Mouse (Mus musculus): ENCODE data around the gene 9330182L06Rik.
A peak's percentile ranks its signal among the peaks of the same experiment; 100 is the strongest.

The 9330182L06Rik gene

DNA sequence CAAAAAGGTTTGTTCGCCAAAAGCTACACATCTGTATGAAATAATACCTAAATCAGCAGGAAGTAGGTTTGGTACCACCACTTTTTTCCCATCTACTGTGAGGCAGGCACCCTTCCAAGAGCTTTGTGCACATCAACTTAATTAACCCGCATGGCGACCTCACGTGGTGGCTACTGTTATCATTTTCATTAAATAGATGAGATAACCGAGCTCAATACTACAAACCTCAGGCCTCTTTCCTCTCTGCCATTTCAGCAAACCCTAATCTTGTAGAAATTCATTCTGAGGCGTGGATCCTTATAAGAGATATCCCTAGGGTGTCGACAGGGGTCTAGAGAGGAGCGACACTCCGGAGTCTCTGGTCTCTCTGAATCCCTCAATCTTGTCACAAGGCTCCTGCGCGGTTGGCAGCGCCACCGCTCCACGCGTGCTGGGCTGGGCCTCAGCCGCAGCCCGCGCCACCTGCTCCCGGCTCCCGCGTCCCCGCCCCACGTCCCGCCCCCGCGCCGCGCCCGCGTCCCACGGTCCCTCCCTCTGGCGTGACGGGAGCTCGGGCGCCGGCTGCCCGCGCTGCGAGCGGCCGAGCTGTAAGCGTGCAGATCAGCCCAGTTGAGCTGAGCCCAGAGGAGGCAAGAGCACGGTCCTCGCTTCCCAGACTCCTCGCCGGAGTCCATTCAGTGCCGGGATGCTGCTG lies at the start of gene 9330182L06Rik:
Gene 9330182L06Rik (plus strand): TSS at position 533 of the 694 bp plus-strand sequence.
- DNase-seq (ENCODE audit: low read depth, low spot score), result peak; percentile 12

DNA sequence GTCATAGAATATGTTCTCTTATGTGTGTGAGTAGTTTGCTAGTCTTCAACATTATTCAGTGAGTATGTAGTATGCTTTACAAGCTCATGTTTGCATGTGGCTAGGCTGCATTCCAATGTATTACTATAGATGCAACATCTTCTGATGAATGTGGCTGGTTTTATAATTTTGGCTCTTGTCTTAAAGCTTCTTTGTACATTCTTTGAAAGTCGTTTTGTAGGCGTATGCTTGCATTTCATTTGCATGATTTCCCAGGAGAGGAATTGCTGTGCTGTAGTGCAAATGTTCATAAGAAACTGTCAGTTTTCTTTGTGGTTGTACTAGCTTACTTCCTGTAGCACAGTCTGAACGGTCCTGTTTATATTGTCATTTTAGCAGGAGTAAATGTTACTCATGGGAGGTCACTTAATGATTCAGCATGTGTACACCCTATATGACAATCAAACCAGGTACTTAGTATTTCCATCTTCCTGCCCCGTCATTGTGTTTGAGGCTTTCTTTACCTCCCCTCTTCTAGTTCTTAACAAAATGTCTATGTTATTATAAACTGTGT lies 38.4 kb upstream of the 9330182L06Rik start:
- DNase-seq (ENCODE audit: low read depth, low spot score), result no peak

DNA sequence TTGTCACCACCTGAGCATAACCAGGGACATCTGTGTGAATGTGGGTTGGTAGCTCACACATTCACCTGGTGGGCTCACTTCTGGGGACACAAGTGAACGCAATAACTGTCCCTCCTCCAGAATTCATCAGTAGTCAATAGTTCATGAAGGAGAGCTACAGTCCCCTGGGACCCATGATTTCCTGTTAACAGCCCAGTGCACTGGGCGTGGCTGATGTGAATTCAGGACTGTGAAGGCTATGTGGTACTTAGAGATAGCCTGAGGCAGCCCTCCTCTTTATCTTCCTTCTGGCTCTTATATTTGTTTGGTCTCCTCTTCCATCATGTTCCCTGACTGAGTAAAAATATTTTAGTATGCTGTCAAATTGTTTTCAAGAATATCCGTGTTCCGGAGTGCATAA lies 1.6 kb upstream of the 9330182L06Rik start:
- no peak for DNase-seq (ENCODE audit: low read depth, low spot score)

DNA sequence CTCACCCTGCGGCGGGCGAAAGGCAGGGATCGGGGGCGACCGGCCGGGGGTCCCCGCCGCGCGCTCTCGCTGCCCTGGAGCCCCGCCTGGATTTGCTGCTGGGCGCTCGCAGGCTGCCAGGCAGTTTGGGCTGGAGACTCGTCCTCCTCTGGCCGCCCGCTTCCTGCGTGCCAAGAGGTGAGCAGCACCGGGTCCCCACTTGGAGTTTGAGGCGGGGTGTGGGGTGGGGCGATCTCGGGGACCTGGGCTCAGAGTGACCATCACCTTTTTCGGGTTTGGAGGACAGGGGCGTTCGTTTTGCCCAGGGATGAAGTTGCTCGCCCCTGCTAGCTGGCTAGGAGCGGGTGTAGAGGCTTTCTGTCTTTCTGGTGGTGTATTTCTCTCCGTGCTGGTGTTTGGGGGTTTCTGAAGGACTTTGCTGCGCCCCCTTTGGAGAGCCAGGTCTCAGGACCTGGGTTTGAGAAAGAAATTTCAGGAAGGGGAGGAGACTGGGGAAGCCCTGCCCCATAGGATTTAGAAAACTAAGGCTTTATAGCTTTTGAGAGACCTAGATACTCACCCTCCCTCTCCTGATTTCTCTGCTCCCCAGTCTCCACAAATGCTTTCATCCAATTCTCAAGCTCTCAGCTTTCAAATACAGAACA lies 484 bp downstream of the 9330182L06Rik start:
- peak; percentile 4 for DNase-seq (ENCODE audit: low read depth, low spot score)

DNA sequence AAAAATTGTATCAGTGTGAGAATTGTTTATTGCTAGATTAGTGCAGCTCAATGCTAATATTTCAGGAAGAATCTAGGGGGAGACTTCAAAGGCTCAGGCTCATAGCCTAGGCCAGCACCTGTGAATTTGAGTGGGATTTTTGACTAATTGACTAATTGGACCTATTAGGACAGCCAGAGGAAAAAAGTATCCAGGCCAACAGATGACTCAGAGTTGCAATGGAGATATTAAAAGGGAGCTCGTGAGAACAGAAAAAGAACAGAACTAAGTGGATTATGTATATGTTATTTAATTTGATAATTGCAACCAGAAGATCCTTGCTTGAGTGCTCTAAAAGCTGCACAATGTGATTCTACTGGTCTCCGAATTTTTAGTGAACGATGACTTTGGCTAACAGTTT lies 3.7 kb downstream of the 9330182L06Rik start:
- no peak for DNase-seq (ENCODE audit: low read depth, low spot score)

DNA sequence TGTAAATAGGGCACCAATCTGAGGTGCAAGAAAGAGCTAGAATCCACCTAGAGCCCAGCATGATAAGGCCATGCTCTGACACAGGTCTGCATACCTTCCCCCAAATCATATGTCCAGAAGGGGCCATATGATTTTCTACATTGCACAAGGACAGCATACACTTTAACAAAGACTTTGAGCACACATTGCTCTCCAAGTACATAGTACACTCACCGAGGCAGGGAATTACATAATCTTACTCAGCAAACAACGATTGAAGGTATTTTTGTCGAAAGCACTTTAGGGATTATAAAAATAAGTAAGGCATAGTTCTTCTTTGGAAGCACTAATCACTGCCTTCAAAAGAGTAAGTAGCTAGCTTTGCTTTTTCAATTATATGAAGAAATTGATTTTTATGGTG lies 7.1 kb downstream of the 9330182L06Rik start:
- no peak for DNase-seq (ENCODE audit: low read depth, low spot score)

DNA sequence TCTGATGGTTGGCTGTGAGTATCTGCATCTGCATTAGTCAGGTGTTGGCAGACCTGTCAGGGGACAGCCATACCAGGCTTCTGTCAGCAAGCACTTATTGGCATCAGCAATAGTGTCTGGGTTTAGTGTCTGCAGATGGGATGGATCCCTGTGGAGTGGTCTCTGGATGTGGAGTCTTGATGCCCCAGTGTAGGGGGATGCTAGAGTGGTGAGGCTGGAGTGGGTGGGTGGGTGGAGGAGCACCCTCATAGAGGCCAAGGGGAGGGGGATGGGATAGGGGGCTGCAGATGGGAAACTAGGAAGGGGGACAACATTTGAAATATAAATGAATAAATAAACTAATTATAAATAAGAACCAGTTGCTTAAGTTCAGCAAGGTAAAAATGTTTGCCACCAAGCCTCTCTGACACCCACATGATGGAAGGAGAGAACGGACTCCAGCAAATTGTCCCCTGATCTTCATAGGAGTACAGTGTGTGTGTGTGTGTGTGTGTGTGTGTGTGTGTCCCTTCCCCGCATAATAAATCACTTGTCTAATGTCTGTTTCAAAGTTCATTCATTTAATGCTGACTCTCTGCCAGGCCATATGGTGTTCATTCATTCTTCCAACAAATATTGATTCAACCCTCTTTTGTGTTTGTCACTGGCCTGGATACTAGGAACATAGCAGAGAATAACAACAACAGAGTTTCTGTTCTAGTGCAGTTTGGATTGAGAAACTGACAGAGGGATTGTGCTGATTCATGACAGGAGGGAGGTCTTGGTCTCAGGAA lies 30.0 kb downstream of the 9330182L06Rik start:
- DNase-seq (ENCODE audit: low read depth, low spot score), result no peak

DNA sequence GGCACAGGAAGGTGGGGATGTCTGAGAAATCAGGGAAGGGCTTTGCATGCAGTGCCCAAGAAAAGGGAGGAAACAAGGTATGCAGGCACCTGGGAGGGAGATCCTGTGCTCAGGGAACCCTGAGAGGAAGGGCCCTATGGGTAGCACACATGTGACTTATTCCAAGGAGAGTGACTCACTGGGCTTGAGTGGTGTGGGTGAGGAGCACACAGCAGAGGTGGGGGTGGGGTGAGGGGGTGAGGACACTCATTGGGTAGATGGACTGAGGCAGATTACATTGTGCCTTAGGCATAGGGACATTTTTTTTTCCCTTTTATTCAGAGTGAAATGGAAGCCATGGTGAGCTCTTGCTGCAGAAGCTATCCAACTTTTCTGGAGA lies 30.6 kb downstream of the 9330182L06Rik start:
- no peak for DNase-seq (ENCODE audit: low read depth, low spot score)

DNA sequence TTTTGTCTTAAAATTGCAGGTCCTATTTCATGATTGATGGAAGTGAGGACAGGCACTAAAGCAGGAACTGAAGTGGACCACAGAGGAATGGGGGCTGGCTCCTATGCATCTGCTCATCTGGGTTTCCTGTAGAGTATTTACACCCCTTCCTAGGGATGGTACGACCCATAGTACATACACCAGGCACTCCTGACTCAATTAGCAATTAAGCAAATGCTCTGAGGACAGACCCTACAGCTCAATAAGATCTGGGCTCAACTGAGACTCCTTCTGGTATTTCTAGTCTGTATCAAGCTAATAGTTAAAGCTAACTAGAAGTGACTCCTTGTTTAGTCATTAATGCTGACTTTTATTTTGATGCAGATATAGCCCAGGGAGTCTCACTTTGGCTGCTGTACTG lies 60.9 kb downstream of the 9330182L06Rik start:
- no peak for DNase-seq (ENCODE audit: low read depth, low spot score)

DNA sequence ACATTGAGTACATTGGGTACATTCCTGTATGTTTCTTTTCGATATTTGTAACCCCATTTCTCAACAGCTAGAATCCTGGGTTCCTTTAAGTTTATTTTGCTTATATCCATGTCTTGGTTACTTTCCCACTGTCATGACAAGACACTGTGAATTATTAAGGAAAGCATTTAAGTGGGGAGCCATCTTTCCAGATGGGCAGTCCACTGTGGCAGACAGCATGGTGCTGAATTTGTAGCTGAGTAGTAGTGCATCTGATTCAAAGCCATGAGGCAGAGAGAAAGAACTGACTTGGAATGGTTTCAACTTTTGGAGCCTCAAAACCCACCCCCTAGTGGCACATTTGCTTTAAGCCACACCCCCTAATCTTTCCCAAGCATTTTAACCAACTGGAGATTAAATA lies 61.6 kb downstream of the 9330182L06Rik start:
- no peak for DNase-seq (ENCODE audit: low read depth, low spot score)

DNA sequence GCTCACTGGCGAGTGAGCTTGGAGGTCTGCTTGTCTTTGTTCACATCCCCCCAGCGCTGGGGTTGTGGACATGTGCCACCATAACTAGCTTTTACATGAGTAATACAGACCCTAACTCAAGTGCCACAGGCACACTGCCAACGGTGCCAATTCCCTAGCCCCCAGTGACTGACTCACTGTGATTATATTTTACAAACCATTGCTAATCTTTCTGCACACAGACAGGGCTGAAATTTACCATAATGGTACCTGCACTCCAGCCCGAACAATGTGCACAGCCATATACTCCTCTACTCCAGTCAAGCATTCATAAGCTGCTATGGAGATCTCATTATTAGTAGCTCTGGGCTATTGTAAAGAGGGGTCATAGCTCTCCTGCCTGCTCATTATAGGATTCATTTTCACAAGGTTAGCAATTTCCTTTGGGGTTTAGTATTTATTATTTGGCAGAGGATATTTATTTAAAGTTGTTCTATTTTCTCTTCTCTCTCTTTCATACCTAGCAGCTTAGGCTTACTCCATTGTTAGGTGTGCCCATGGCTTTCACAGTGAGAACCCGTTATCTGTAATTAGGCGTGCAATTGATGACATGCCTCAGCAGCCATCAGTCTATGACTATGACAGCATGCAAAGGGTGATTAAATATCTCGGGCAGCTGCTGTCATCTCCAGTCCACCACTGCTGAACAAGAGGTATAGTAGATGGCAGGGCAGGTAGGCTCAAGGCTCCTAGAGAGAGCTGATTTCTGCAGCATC lies 73.0 kb downstream of the 9330182L06Rik start:
- no peak for DNase-seq (ENCODE audit: low read depth, low spot score)

DNA sequence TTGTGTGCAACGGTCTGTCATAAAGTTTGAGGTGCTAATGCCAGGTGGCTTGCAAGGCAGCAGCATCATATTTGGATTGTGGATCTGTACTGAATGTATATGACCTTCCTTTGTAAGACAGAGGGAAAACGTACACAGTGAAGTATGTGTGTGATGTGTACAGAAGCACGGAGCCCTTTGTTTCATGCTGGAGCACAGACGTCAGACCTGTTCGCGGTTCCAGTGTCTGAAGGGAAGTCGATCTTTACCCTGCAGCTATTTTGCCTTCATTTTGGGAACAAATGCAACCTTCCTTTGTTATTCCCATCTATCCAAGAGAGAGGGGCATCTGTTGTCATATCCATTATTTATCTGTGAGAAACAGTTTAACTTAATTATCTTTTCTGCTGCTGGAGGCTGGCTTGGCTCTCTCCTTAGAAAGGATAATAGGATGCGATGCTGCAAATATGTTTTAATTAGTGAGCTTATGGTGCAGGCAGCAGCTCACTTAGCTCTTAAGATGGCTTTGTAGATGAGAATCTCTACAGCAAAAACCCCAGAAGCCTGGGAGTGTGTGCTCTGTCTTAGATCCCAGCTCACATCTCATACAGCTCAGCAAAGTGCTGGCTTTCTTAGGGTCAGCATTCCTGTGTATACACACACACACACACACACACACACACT lies 73.7 kb downstream of the 9330182L06Rik start:
- DNase-seq (ENCODE audit: low read depth, low spot score), result no peak

DNA sequence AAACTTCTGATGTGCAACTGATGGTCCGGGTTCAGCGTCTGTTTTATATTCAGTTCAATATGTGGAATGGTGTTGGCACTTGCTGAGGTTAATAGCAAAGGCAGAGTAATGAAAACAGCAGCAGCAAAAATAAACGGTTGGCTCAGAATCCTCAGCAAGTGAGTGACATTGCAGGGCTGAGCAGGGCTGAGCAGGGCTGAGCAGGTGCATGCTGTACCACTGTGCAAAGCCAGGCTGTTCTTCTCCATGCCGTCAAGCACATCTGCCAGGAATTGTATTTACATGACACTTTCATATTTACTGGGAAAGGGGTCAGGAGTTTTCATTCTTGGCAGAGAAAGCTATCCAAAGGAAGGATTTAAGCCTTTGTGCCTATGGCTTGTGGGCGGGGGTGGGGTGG lies 78.7 kb downstream of the 9330182L06Rik start:
- no peak for DNase-seq (ENCODE audit: low read depth, low spot score)

DNA sequence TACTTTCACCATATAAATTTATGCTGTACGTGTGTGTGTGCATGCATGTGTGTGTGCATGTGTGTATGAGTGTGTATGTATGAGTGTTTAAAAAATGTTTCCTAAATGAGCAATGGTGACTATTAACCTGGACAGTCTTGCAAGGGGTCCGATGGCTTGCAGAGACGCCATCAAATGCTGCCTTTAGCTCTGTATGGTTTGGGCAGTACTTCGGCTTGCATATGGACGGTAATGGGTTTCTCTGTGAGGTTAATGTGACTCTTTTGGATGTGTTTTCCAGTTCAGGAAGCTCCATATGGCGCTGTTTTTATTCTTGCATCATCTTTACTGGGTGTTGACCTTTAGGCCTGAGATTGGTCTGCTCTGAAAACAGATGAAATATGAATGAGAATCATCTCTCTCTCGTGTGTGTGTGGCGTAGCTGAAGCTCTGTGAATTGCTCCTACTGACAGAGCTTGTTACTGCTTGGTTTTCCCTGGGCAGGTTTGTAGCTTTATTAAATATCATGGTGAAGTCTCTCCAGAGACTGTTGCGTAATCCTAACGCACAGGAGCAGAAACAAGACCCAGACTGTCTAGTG lies 79.2 kb downstream of the 9330182L06Rik start:
- no peak for DNase-seq (ENCODE audit: low read depth, low spot score)

DNA sequence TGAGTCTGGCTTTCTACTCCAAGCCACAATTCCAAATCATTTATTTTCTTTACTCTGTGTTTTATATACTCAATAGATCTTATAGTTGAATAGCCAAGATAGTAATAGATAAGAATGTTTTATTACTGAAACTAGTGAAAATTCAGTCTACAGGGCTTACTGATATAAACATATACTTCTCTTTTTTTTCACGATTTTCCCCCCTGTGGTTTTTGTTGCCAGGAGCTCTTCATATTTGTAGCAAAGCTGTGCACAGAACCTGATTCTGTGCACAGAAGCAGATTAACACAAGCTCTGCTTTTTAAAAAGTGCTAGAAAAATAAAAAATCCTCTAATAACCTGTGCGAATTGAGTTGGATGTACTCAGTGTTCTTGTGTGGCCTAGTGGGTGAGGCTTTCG lies 79.7 kb downstream of the 9330182L06Rik start:
- no peak for DNase-seq (ENCODE audit: low read depth, low spot score)

DNA sequence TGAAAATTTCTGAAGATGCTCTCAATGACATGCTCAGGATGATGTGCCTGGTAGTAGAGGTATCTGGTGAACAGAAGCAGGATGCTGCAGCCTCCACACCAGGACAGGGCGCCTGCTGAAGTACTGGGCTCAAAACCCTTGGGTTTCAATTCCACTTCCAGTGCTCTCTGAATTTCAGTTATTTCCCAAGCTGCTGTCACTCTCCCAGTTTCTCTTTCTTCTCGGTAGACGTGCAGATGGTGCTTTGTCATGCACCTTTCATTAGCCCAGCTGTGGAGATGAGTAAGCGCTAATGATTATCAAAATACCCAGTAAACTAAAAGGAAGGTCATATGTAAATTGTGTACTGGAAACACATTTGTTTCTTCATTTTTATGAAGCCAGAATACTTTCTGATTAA lies 80.6 kb downstream of the 9330182L06Rik start:
- no peak for DNase-seq (ENCODE audit: low read depth, low spot score)

DNA sequence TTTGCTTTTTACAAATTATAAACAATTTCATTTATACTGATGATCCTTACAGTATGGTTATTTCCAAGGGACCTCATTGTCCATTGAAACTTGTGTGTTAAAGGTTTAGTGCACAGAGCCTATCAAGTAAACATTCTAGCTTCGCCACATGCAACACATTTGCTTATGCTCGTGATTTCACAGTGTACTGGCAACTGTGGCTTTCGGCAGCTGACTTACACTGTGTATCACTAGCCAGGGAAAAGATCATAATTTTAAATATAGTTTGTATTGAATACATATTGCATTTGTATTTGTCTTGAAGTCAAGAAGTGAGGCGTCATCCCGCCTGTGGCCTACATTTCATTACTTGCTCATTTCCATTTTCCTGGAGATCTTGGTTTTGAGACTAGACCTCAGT lies 86.2 kb downstream of the 9330182L06Rik start:
- no peak for DNase-seq (ENCODE audit: low read depth, low spot score)

DNA sequence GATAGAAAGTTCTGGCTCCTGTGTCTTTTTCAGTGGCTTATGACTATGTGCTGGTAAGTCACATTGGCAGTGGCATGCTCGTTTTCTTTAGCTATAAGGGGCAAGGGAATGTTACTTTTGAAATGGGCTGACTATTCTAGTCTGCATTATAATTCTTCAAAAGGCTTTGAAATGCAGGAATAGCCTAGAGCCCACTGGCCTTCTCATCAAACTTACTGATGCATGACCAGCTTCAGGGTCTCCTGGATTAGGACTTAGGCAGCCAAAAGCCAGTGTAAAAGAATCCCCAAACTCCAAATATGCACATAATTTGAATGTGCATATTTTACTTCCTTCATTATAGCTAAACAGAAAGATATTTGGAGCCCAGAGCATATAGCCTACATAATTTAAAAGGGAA lies 86.7 kb downstream of the 9330182L06Rik start:
- no peak for DNase-seq (ENCODE audit: low read depth, low spot score)

DNA sequence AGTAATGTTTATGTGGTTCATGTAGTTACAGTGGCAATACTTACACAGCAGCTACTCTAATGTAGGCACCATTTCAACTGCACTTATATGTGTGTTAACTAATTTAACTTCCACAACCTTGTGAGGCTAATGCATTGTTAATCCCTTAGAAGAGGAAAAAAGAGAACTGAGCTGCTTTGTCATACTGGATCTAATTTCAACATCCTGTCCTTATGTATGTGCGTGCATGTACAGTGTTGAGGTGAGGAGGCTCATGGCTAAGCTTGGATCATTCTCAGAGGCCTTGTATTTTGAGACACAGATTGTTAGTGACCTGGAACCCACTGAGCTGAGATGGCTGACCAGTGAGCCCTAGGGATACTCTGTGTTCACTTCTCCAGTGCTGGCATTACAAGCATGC lies 88.3 kb downstream of the 9330182L06Rik start:
- DNase-seq (ENCODE audit: low read depth, low spot score), result no peak

DNA sequence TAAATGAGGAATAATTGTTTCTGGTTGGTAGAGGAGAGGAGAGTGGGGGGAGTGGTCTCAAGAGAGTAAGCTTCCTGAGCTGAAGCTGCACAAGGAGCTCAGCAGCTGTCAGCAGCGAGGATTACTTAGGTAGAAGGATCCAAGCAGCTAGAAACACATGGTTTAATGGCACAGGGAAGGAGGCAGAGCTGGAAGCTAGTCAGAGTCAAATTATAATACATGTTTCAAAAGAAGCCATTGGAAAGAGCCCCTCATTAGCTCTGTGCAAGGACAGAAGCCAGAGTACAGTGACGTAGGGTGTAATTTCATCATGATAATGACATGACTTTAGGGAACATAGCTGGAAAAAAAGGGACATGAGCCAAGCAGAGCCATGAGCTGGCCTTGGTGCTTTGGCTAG lies 92.2 kb downstream of the 9330182L06Rik start:
- DNase-seq (ENCODE audit: low read depth, low spot score), result no peak
